Mouse (Mus musculus): ENCODE measurements around the gene Rwdd3. TPM values are rescaled to one million over a fixed set of nuclear protein-coding genes. Genes with fewer than 3 reads are reported as not detected.

Rwdd3 gene
- 1 to 10 TPM; 3.3 to 4.0 TPM for total RNA-seq (2021)

DNA sequence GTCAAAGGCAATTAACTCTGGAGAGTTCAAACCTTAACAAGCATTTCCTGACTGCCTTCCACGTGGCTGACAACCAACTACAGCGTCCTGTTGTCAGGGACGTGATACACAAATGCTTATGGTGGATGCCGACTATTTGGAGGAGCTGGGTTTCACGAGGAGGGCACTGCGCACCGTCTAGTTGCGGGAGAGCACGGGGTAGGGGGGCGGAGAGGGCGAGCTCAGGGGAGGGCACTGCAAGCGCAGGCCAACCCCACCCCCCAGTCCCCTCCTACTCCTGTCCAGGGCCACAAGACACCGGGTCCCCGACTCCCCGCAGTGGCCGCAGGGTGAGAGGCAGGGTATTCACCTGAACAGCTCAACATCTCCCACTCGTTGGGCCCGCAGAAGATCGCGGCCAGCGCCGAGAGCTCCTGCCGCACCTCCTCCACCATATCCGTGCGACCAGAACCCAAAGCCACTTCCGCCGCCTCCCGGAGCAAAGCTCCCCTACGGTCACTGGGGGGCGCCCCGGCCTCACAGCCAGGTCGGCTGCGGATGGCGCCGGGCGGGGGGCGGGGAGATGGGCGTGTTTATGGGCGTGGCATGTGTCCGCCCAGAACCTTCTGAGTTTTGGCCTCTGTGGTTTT lies at the start of gene Rwdd3:
Gene Rwdd3, minus strand, starts transcription at position 453 of the 629 bp plus-strand sequence.
- DNase-seq, result peak; percentile 93

DNA sequence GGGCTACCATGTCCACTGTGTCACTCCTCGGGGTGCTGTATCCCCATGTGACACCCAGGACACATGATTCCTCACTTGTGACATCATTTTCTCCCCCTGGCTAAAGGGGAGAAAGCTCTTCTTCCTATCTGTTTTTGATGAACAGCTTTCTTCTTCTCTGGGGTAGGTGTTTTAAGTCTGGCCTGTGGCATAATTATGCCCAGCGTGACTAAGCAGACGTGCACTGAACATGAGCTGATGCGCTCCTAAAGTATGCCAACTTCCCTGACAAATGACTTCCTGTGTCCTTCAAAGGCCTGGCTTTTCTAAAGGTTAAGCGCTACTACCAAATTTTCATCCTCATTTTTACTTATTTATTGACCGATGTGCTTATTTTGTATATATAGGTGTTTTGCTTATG lies 45.5 kb upstream of the Rwdd3 start:
- no peak for DNase-seq

DNA sequence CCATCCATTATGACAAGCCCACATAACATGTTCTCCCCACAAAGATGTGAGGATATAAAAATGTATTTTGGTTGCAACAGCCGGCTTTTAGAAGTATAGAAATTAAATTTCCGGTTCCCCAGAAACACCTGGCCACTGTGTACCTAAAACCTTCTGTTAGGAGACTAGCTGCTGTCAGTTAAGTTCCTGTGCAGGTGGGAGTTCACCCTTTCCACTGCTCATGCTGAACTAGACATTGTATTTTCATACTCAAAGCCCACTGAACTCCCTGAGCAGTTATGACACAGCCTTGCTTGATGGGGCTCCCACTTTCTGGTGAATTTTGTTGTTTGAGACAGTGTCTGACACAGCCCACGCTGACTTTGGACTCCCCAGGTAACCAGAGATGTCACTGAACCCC lies 42.0 kb upstream of the Rwdd3 start:
- no peak for DNase-seq

DNA sequence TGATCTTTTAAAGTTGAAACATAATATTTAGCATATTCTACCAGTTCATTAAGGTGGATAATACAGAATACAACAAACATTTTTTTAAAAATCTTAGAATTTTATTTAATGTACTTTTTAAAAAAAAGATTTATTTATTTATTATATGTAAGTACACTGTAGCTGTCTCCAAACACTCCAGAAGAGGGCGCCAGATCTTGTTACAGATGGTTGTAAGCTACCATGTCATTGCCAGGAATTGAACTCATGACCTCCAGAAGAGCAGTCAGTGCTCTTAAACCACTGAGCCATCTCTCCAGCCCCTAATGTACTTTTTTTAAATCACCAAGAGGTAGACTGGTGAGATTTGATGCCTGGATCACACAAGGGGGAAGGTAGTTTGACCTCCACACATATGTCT lies 40.7 kb upstream of the Rwdd3 start:
- DNase-seq, result no peak

DNA sequence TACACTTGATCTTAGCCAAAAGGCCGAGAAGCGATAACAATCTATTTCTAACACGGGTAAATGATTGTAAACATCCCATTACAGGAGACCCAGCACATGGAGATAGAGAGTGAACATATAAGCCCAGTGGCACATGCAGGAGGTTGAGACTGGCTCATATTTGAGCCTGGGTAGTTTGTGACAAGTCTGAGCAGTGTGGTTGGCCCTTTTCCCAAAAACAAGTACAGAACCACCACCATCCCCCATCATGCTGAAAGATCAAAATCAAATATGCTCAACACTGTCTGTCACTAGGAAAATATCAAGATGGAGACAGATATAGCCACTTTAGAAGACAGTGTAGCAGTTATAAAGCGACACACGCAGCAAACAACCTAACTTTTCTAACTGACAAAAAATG lies 37.5 kb upstream of the Rwdd3 start:
- no peak for DNase-seq

GRCm38 (mm10) chr3:121206202-121206882 lies 34.8 kb upstream of the Rwdd3 start:
- no peak for DNase-seq

GRCm38 (mm10) chr3:121202638-121203037 lies 31.1 kb upstream of the Rwdd3 start:
- no peak for DNase-seq

- no peak for DNase-seq
Observed at GRCm38 (mm10) chr3:121201012-121201747, 29.7 kb upstream of the Rwdd3 start.

DNA sequence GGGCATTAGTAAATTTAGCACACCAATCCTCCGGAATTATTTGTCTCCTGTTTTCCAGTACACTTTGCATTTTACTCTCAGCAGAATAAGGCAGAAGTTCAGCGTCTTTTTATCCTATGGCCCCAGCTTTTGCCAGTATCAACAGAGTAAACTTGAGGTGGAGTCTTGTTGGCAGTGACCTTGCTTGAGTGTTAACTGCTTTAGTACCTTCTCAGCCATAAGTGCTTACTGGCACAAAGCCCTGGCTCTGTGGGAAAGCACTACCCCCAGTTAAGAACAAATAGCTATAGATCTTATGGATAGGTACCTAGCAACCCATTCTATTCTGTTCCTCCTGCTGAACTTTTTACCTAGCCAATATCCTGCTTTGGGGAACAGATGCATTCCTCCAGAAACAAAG lies 17.7 kb upstream of the Rwdd3 start:
- no peak for DNase-seq

GRCm38 (mm10) chr3:121187510-121187909 lies 16.0 kb upstream of the Rwdd3 start:
- no peak for DNase-seq

GRCm38 (mm10) chr3:121186925-121187324 lies 15.4 kb upstream of the Rwdd3 start:
- DNase-seq, result no peak

DNA sequence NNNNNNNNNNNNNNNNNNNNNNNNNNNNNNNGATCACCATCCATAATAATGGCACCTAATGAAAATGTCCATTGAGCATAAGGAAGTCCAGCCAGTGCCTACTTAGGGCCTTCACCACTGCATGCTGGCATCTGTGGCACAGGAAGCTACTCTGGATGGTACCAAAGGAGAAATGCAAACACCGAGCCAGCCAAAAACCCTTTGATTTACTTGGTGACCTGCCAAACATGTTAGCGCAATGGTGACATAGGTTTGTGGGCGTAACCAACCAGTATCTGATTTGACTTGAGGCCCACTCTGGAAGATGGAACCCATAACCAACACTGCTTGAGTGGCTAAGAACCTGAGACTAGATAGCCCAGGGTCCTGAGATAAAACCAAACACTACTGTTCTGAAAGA lies 13.7 kb upstream of the Rwdd3 start:
- DNase-seq, result no peak

DNA sequence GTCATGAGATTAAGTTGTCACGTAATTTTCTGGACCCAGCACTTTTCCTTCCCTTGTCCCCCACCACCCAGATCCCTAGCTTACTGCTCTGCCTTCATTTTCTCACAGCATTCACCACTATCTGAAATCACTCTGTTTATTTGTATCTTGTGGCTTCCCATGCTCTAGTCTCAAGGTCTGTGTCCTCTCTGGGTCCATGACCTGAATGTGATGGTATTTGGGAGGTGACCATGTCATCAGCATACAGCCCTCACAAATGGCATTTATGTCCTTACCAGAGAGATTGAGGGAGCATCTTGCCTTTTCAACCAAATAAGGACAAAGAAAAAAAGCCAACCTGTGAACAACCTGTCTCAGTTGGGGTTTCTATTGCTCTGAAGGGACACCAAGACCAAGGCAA lies 4.5 kb upstream of the Rwdd3 start:
- no peak for DNase-seq

- no peak for DNase-seq
Observed at GRCm38 (mm10) chr3:121174248-121174945, 2.9 kb upstream of the Rwdd3 start.

DNA sequence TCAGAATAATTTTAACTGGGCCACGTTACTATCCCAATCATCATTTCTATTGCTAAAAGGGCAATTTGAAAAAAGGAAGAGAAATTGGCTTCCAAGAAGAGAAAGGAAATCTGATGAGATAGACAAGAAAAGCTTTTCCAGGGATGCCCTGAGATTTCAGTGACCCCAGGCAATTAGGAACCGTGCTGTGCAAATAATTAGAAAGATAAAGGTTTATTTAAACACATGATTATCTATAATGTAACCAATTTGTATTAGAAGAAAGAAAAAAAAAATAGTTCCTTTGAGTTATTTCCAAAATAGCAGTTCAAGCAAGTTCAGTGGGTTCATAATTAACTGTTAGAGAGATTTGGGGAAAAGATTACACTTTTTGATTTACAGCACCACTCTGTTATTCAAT lies 1.2 kb upstream of the Rwdd3 start:
- no peak for DNase-seq

GRCm38 (mm10) chr3:121171872-121172265 lies 374 bp upstream of the Rwdd3 start:
- no peak for DNase-seq

- DNase-seq, result no peak
Observed at GRCm38 (mm10) chr3:121170631-121171030, 864 bp downstream of the Rwdd3 start.

- DNase-seq, result no peak
Observed at GRCm38 (mm10) chr3:121169092-121169942, 2.2 kb downstream of the Rwdd3 start.

GRCm38 (mm10) chr3:121168581-121168980 lies 2.9 kb downstream of the Rwdd3 start:
- DNase-seq, result no peak

GRCm38 (mm10) chr3:121163271-121163819 lies 8.2 kb downstream of the Rwdd3 start:
- DNase-seq, result peak; percentile 78

- DNase-seq, result no peak
Observed at GRCm38 (mm10) chr3:121161661-121162060, 9.8 kb downstream of the Rwdd3 start.

GRCm38 (mm10) chr3:121160424-121160823 lies 11.1 kb downstream of the Rwdd3 start:
- no peak for DNase-seq
